Mouse (Mus musculus): ENCODE data around the gene G0s2. TPM values are rescaled to one million over a fixed set of nuclear protein-coding genes. Genes with fewer than 3 reads are reported as not detected.

The G0s2 gene
- not detected for polyA plus RNA-seq (2017; shearing (Covaris generic))

DNA sequence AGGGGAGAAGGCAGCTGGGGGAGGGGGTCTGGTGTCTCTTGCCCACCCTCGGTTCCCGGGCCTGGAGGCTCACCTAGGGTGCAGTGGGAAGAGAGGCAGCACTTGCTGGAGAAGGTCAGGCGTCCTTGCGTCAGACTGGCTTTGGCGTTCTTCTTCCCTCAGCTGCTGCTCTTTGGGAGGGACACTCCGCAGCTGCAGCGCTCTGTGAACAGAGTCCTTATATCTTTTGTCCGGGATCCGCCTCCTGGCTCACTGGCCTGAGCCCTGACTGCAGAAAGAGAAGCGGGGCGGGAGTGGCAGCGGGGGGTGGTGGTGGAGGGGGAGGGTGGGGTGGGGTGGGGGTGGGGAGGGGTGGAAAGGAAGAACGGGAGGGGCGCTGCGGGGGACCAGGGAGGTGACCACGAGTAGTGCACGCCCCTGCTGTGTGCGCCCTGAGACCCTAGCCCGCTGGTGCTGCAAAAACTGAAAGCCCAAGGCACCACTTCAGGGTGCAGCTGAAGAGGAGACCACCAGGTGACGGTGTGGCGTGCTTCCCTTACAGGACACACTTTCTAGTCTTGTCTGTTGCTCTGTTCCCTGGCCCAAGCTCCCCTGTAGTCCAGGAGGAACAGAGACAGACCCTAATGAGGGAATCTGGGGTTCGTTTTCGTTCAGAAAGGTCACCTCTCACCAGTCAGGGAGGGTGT, at the start of gene G0s2:
TSS of gene G0s2 (minus strand) at position 302 of the 686 bp plus-strand sequence.

DNA sequence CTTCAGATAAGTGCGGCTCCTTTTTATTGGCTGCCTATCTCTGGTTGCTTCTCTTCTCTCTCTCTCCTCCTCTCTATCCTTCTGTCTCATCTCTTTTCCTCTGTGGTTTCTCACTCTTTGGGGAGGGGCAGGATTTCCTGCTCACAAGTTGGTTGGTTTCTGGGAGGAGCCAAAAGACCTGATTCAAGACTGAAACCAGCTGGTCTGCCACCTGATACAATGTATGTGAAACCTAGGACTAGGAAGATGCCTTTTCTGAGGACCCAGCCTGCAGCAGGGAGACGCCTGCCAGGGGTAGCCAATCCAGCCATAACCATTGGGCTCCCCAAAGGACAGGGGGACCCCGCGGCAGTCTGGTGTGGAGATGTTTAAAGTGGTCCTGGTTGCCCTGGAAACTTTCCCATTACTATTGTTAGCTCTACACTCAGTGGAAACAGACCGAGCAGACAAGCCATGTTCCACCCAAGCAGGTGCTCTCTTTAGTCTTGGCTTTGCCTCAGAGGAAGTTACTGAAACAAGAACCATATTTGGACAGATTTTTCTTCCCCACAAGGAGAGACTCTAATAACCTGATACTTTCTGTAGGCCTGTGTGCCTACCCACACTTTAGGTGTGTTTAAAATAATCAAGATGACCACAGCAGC, 8.9 kb downstream of the G0s2 start, which contains the start of gene Hsd11b1:
TSS of gene Hsd11b1 (minus strand) at position 121 of the 644 bp plus-strand sequence.

Other genes starting within 250 kb of the G0s2 start
- not detected for gene Syt14, start 237.4 kb downstream of the G0s2 start, polyA plus RNA-seq (2017; shearing (Covaris generic))
- 9.5 TPM for gene Diexf, start 142.9 kb downstream of the G0s2 start, polyA plus RNA-seq (2017; shearing (Covaris generic))
- 2.9 TPM for gene Irf6, start 120.1 kb downstream of the G0s2 start, polyA plus RNA-seq (2017; shearing (Covaris generic))
- 5.8 TPM for gene A130010J15Rik, start 105.2 kb downstream of the G0s2 start, polyA plus RNA-seq (2017; shearing (Covaris generic))
- gene Traf3ip3, start 71.5 kb downstream of the G0s2 start, polyA plus RNA-seq (2017; shearing (Covaris generic)) = 193 TPM
- 45.4 TPM for gene Lamb3, start 65.5 kb downstream of the G0s2 start, polyA plus RNA-seq (2017; shearing (Covaris generic))
- 181 TPM for gene Hsd11b1, start 9.1 kb downstream of the G0s2 start, polyA plus RNA-seq (2017; shearing (Covaris generic))
- not detected for gene Camk1g, start 97.1 kb upstream of the G0s2 start, polyA plus RNA-seq (2017; shearing (Covaris generic))